Mouse (Mus musculus) neutrophil, adult 65 days (primary cell): Measurements from ENCODE around the gene Gm8212. TPM values are rescaled to one million over a fixed set of nuclear protein-coding genes. Genes with fewer than 3 reads are reported as not detected.

Experiments used
- total RNA-seq: library from RNA; stranded (reverse); gene quantifications from 2 replicates; pipeline ENCODE4 v1.2.4, GENCODE M21; 2023

Gene Gm8212
- total RNA-seq, result not detected in 2 replicates

GRCm38 (mm10) chr14:44197361-44197760 lies at the start of gene Gm8212:
Gene Gm8212, plus strand, starts transcription at chr14:44197661.

GRCm38 (mm10) chr14:44213154-44213553 lies 15.7 kb downstream of the Gm8212 start, which contains the start of gene 4930503E14Rik:
Gene 4930503E14Rik, minus strand, starts transcription at chr14:44213254.

Other genes starting within 250 kb of the Gm8212 start
- not detected in 2 replicates for gene Ang5, start 240.6 kb upstream of the Gm8212 start, total RNA-seq
- not detected in 2 replicates for gene Ang6, start 195.4 kb upstream of the Gm8212 start, total RNA-seq
- gene Ear2, start 95.0 kb upstream of the Gm8212 start, total RNA-seq, result 61.7 and 110 TPM in 2 replicates
- not detected in 2 replicates for gene Gm3327, start 73.8 kb upstream of the Gm8212 start, total RNA-seq
- gene 4930503E14Rik, start 15.6 kb downstream of the Gm8212 start, total RNA-seq, result not detected in 2 replicates
- not detected in 2 replicates for gene Gm8220, start 87.9 kb downstream of the Gm8212 start, total RNA-seq
- not detected in 2 replicates for gene Gm5930, start 140.9 kb downstream of the Gm8212 start, total RNA-seq
- gene Gm8229, start 167.7 kb downstream of the Gm8212 start, total RNA-seq, result not detected in 2 replicates
- not detected in 2 replicates for gene Gm3371, start 213.0 kb downstream of the Gm8212 start, total RNA-seq
- not detected in 2 replicates for gene Gm8232, start 236.0 kb downstream of the Gm8212 start, total RNA-seq